Mouse (Mus musculus): Measurements from ENCODE around the gene Gdpd5. TPM values are rescaled to one million over a fixed set of nuclear protein-coding genes. Genes with fewer than 3 reads are reported as not detected.
A peak's percentile ranks its signal among the peaks of the same experiment; 100 is the strongest.

Gene Gdpd5
- total and polyA plus RNA-seq, 3 experiments: 0.15 to 0.26 TPM; not detected in 1

DNA sequence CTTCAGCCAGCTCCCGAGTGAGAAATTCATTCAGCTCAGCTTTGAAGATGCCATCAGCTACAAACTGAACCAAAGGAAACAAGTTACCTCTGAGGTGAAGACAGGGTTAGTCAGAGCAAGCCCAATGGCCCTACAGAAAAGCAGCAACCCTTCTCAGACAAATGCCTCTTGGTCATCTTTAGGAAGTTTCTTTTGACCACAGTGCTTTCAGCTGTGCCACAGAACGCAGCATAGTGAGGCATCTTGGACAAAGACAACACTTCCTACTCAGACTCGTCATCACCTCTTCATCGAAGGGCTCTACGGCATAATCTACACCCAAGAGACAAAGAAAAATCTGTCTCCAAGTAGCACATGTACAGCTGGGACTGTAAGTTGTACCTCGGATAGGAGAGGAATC lies 101.4 kb downstream of the Gdpd5 start:
- H3K9ac ChIP-seq (ENCODE audit: control insufficient read depth, low read depth, low read length, poor library complexity, severe bottlenecking): peak overlapping the region; percentile 92
- peak overlapping the region; percentile 75 for H3K27ac ChIP-seq (ENCODE audit: control insufficient read depth, low read depth, low read length)
- H3K9me3 ChIP-seq (replicated peaks; ENCODE audit: insufficient read depth, low read length): no peaks in the 10 kb centered on the region
- H3K27me3 ChIP-seq (ENCODE audit: control insufficient read depth in 1 of 2, insufficient read depth in 2 of 2, low read length in 2 of 2): no peaks in the 10 kb centered on the region
- H3K4me1 ChIP-seq (ENCODE audit: control insufficient read depth in 1 of 2, insufficient read depth in 2 of 2, low read length in 2 of 2): peaks cover 0 to 12% of the 10 kb centered on the region in 2 experiments; a peak in 2 of 4 replicates
- peak overlapping the region; percentile 88 to 94 for H3K4me3 ChIP-seq (ENCODE audit: control insufficient read depth in 1 of 2, insufficient read depth in 1 of 2, low read depth in 2 of 2, low read length in 2 of 2)
- H3K79me2 ChIP-seq (ENCODE audit: control insufficient read depth, insufficient read depth, low read length, poor library complexity): peaks cover 34% of the 10 kb centered on the region
- H3K36me3 ChIP-seq (ENCODE audit: control insufficient read depth in 1 of 2, insufficient read depth in 2 of 2, low read length in 2 of 2): peaks cover 18 to 23% of the 10 kb centered on the region in 2 experiments
- TF ChIP-seq TBP (IDR thresholded peaks at IDR 0.05; ENCODE audit: low read depth, low read length): no peak
- no peak; the same call in 1 of the 2 replicates for TF ChIP-seq SIN3A (IDR thresholded peaks at IDR 0.05; ENCODE audit: low read length)
- TF ChIP-seq KAT2A (conservative IDR thresholded peaks at IDR 0.05; ENCODE audit: low read depth, low read length): no peak
- no peak for TF ChIP-seq NRF1 (IDR thresholded peaks at IDR 0.05; ENCODE audit: insufficient read depth, low read depth, low read length, poor library complexity, severe bottlenecking)
- no peak for TF ChIP-seq GABPA (IDR thresholded peaks at IDR 0.05; ENCODE audit: low read depth, low read length)
- TF ChIP-seq MXI1 (IDR thresholded peaks at IDR 0.05; ENCODE audit: low read depth, low read length): no peak
- no peak for TF ChIP-seq SMC3 (IDR thresholded peaks at IDR 0.05; ENCODE audit: low read depth, low read length)
- TF ChIP-seq MYC (IDR thresholded peaks at IDR 0.05; ENCODE audit: low read depth, low read length): no peak
- no peak for TF ChIP-seq ELF1 (IDR thresholded peaks at IDR 0.05; ENCODE audit: low read depth, low read length)
- TF ChIP-seq POLR2A (IDR thresholded peaks at IDR 0.05; ENCODE audit: control insufficient read depth in 1 of 2, insufficient read depth in 1 of 2, low read depth in 1 of 2, low read length in 2 of 2, poor library complexity in 1 of 2): no peak
- no peak; the same call in 1 of the 2 replicates for TF ChIP-seq MAX (IDR thresholded peaks at IDR 0.05; ENCODE audit: low read length)
- peak; percentile 52 for DNase-seq (ENCODE audit: low read depth, low spot score)

DNA sequence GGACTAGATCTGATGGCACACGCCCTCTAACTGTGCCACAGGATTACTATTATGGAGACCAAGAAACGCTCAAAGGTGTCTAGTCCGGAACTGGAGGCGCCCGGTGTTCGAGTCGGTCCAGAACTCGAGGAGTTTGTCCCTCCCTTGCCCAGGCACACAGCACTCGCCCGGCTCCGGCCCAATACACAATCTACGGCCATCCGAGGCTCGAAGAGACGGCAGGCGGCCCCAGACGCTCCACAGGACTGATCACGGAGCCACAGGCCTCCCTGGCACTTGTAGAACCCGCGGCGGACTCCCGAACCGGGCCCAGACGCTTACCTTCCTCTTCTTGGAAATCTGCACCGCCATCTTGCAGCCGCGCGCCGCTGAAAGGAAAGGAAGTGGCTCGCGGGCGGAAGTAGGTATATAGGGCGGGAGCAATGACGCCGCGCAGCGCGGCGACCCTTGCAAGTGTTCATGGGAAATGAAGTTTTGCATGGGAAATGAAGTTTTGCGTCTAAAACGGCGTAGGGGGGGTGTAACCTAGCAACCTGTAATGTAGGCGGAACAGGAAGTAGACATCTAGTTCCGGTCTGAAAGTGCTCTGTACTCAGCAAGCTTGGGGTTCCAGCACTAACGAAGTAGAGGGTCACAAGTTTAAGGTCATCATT lies 102.2 kb downstream of the Gdpd5 start, which contains the start of gene Rps3:
Rps3 (minus strand) TSS at position 468 of the 653 bp plus-strand sequence.
- Histone ChIP-seq H3K4me3 (ENCODE audit: control insufficient read depth in 1 of 2, insufficient read depth in 1 of 2, low read depth in 2 of 2, low read length in 2 of 2) (peak within 1 kb of the TSS; percentile 88 to 94), H3K27me3 (ENCODE audit: control insufficient read depth in 1 of 2, insufficient read depth in 2 of 2, low read length in 2 of 2) (no peaks in the 10 kb centered on the region), H3K36me3 (ENCODE audit: control insufficient read depth in 1 of 2, insufficient read depth in 2 of 2, low read length in 2 of 2) (peaks cover 18 to 21% of the 10 kb centered on the region in 2 experiments), H3K79me2 (ENCODE audit: control insufficient read depth, insufficient read depth, low read length, poor library complexity) (peaks cover 34% of the 10 kb centered on the region), H3K9ac (ENCODE audit: control insufficient read depth, low read depth, low read length, poor library complexity, severe bottlenecking) (peak within 1 kb of the TSS; percentile 92), H3K4me1 (ENCODE audit: control insufficient read depth in 1 of 2, insufficient read depth in 2 of 2, low read length in 2 of 2) (peaks cover 0 to 12% of the 10 kb centered on the region in 2 experiments; a peak in 2 of 4 replicates), H3K27ac (ENCODE audit: control insufficient read depth, low read depth, low read length) (peak within 1 kb of the TSS; percentile 75), H3K9me3 (replicated peaks; ENCODE audit: insufficient read depth, low read length) (no peaks in the 10 kb centered on the region)
- DNase-seq (ENCODE audit: low read depth, low spot score): peak; percentile 94
- TF ChIP-seq POLR2AphosphoS5 (IDR thresholded peaks at IDR 0.05; ENCODE audit: borderline replicate concordance, low read depth, low read length) (no peak; the same call in 1 of the 2 replicates), NELFE (IDR thresholded peaks at IDR 0.05; ENCODE audit: low read depth, low read length) (peak; percentile 99), POLR2AphosphoS2 (IDR thresholded peaks at IDR 0.05; ENCODE audit: low read length) (peak; percentile 97), NRF1 (IDR thresholded peaks at IDR 0.05; ENCODE audit: insufficient read depth, low read depth, low read length, poor library complexity, severe bottlenecking) (peak; percentile 51; the same call in 1 of the 2 replicates), CTCF (IDR thresholded peaks at IDR 0.05 in 2 of 3, conservative IDR thresholded peaks at IDR 0.05 in 1 of 3; ENCODE audit: control insufficient read depth in 1 of 3, insufficient read depth in 1 of 3, low read depth in 2 of 3, low read length in 3 of 3, poor library complexity in 1 of 3, severe bottlenecking in 1 of 3) (no peak), E2F4 (IDR thresholded peaks at IDR 0.05; ENCODE audit: borderline replicate concordance, low read depth, low read length) (0 out of 2 replicates have a peak, but pooled peaks have one; percentile 74), POLR2A (IDR thresholded peaks at IDR 0.05; ENCODE audit: control insufficient read depth in 1 of 2, insufficient read depth in 1 of 2, low read depth in 1 of 2, low read length in 2 of 2, poor library complexity in 1 of 2) (peak; percentile 81 to 97), MAX (IDR thresholded peaks at IDR 0.05; ENCODE audit: low read length) (peak; percentile 85), MAZ (IDR thresholded peaks at IDR 0.05; ENCODE audit: low read depth, low read length) (peak; percentile 94), ZMIZ1 (IDR thresholded peaks at IDR 0.05; ENCODE audit: low read depth, low read length) (peak; percentile 95), KAT2A (conservative IDR thresholded peaks at IDR 0.05; ENCODE audit: low read depth, low read length) (peak; percentile 93), ZNF384 (IDR thresholded peaks at IDR 0.05; ENCODE audit: low read depth, low read length) (no peak), USF1 (IDR thresholded peaks at IDR 0.05; ENCODE audit: low read depth, low read length) (0 out of 2 replicates have a peak, but pooled peaks have one; percentile 12), TBP (IDR thresholded peaks at IDR 0.05; ENCODE audit: low read depth, low read length) (peak; percentile 98), UBTF (IDR thresholded peaks at IDR 0.05; ENCODE audit: borderline replicate concordance, insufficient read depth, low read depth, low read length) (0 out of 2 replicates have a peak, but pooled peaks have one; percentile 21), MYC (IDR thresholded peaks at IDR 0.05; ENCODE audit: low read depth, low read length) (peak; percentile 92; the same call in 1 of the 2 replicates), ETS1 (IDR thresholded peaks at IDR 0.05; ENCODE audit: low read depth, low read length) (peak; percentile 21; the same call in 1 of the 2 replicates), MYB (IDR thresholded peaks at IDR 0.05; ENCODE audit: low read depth, low read length) (no peak), MXI1 (IDR thresholded peaks at IDR 0.05; ENCODE audit: low read depth, low read length) (peak; percentile 45; the same call in 1 of the 2 replicates), JUND (IDR thresholded peaks at IDR 0.05; ENCODE audit: low read depth, low read length) (no peak), TCF12 (IDR thresholded peaks at IDR 0.05; ENCODE audit: low read depth, low read length) (peak; percentile 84), HCFC1 (IDR thresholded peaks at IDR 0.05; ENCODE audit: low read depth, low read length) (peak; percentile 98), ELF1 (IDR thresholded peaks at IDR 0.05; ENCODE audit: low read depth, low read length) (peak; percentile 98), SIN3A (IDR thresholded peaks at IDR 0.05; ENCODE audit: low read length) (peak; percentile 90)
